Mouse (Mus musculus) kidney, embryonic 15.5 days (tissue): ENCODE data around the gene Wfdc2. TPM values are rescaled to one million over a fixed set of nuclear protein-coding genes. Genes with fewer than 3 reads are reported as not detected.
"Not testable (repeated sequence)": the region's sequence is repeated elsewhere in the genome, so short reads cannot be mapped to it uniquely, and the experiment has no call there.

Source experiments
- ATAC-seq: fragments of 200-750 bp; cut with Nextera tagmentation; replicated peaks from 2 replicates; pipeline ENCODE4 v1.8.0; 2017; ENCODE audit warnings: moderate TSS enrichment; ENCODE audit not compliant: low FRiP score
- H3K27ac ChIP-seq: fragments of 300-500 bp; sonication (generic); 2 replicates; pipeline ENCODE4 v1.5.1; 2015; ENCODE audit warnings: mild to moderate bottlenecking, inconsistent platforms
- H3K27me3 ChIP-seq: fragments of 300-500 bp; sonication (generic); 2 replicates; pipeline ENCODE4 v1.6.1; 2015; ENCODE audit warnings: inconsistent platforms
- H3K36me3 ChIP-seq: fragments of 300-500 bp; sonication (generic); 2 replicates; pipeline ENCODE4 v1.6.1; 2015; ENCODE audit warnings: inconsistent platforms
- H3K4me1 ChIP-seq: fragments of 300-500 bp; sonication (generic); 2 replicates; pipeline ENCODE4 v1.6.1; 2015; ENCODE audit warnings: inconsistent platforms
- H3K4me2 ChIP-seq: fragments of 300-500 bp; sonication (generic); 2 replicates; pipeline ENCODE4 v1.6.1; 2015; ENCODE audit warnings: moderate library complexity, mild to moderate bottlenecking, inconsistent platforms
- H3K4me3 ChIP-seq: fragments of 300-500 bp; sonication (generic); replicated peaks from 2 replicates; pipeline ENCODE4 v1.5.1; 2015; ENCODE audit warnings: mild to moderate bottlenecking, inconsistent platforms
- H3K9ac ChIP-seq: fragments of 300-500 bp; sonication (generic); 2 replicates; pipeline ENCODE4 v1.6.1; 2015; ENCODE audit warnings: mild to moderate bottlenecking, inconsistent platforms
- H3K9me3 ChIP-seq: fragments of 300-500 bp; sonication (generic); replicated peaks from 2 replicates; pipeline ENCODE4 v1.6.1; 2016; ENCODE audit warnings: inconsistent platforms
- WGBS: fragments of 180-500 bp; shearing (Covaris S2); methylation state at CpG from one replicate; pipeline ENCODE4 v1.1.7; 2015; ENCODE audit warnings: mixed read lengths; 5-methylcytosine and 5-hydroxymethylcytosine counted together
- polyA plus RNA-seq: library from polyadenylated mRNA; unstranded; fragments of >200 nt; fragmentation: Nextera tagmentation; extraction: Ambion mirVana; gene quantifications from 2 replicates; pipeline ENCODE4 v1.2.1, GENCODE M21; 2015

Gene Wfdc2
- polyA plus RNA-seq, 1 experiment from 2014 or later = 329 TPM

DNA sequence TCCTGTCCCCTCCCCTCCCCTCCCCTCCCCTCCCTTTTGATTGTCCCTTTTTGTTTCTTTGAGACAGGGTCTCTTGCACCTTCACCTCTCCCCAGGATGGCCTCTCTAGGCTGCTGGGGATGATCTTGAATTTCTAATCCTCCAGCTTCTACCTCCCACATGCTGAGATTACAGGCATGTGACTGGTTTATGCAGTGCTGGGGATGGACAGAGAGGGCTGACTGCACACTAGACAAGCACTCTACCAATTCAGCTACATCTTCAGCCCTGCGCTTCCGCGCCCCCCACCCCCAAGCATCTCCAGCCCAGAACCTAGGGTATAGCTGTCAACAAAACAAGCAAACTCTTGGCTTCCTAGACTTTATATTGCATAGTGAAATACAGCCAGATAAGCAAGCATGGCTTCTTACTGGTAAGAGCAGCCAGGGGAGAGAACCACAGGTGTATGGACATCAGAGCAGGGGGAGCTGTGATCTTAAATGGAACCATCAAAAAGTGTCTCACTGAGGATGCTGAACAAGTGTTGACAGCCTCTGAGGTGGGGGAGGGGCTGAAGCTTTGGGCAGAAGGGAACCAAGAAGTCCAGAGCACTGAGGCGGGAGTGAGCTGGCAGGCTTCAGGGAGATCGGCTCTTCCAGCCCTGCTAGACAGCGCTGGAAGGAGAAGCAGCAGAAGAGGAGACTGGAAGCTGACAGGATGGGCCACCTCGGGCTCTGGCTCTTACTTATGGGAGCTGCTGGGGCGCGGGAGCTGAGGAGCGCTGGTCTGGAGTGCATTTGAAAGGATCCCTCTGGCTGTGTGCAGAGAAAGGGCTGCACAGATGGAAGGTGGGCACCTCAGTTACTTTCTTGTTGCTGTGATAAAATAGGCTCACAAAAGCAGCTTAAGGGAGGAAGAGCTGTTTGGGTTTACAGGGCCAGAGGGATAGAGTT is 12.0 kb upstream of the Wfdc2 start:
- no peak overlapping the region for H3K27ac ChIP-seq
- WGBS = 25% methylated on average over 10 of the region's 10 CpGs
- H3K36me3 ChIP-seq = no peaks in the 10 kb centered on the region
- H3K9me3 ChIP-seq = no peaks in the 10 kb centered on the region
- H3K4me3 ChIP-seq = no peak overlapping the region
- peak; percentile 52; the same call in 1 of the 2 replicates for ATAC-seq
- H3K4me2 ChIP-seq = no peak overlapping the region
- 0 out of 2 replicates have a peak, but pooled peaks cover 4% of the 10 kb centered on the region for H3K27me3 ChIP-seq
- no peak overlapping the region for H3K9ac ChIP-seq
- H3K4me1 ChIP-seq = peaks cover 14% of the 10 kb centered on the region

DNA sequence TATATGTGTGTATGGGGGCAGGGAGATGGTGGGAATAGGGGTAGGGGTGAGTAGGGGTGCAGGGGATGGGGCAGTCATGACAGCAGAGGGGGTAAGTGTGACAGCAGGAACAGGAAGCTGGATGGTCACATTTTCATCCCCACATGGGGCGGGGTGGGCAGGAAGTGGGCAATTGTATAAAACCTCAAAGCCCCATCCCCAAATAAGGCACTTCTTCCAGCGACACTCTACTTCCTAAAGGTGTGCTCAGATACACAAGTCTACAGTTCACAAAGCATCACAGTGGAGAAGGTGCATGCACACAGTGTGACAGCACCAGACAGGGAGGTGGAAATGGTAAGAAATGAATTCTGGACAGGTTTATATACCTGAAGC is 11.3 kb upstream of the Wfdc2 start:
- ATAC-seq = no peak
- H3K4me2 ChIP-seq = no peak overlapping the region
- peaks cover 11% of the 10 kb centered on the region for H3K4me1 ChIP-seq
- no peaks in the 10 kb centered on the region for H3K9me3 ChIP-seq
- no peak overlapping the region for H3K27ac ChIP-seq
- no peak overlapping the region for H3K9ac ChIP-seq
- 0 out of 2 replicates have a peak, but pooled peaks cover 4% of the 10 kb centered on the region for H3K27me3 ChIP-seq
- WGBS = 89% methylated on average over 2 of the region's 2 CpGs
- H3K4me3 ChIP-seq = no peak overlapping the region
- no peaks in the 10 kb centered on the region for H3K36me3 ChIP-seq

DNA sequence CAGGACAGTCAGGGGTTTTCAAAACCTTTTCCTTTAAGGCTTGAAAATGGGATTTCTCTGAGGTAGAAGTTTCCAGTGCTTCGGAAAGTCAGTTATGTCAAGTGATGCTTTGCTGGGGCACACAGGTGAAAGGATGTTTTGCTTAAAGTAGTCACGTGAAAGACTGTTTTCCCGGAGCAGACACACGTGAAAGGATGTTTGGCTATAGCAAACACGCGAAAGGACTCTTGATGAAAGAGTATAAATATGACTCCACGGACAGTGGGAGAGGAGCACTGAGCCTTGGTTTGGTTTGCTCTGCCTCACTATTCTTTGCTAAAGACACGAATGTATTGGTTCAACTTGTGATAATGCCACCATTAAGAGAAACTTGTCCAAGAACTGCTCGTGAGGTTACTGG is 10.7 kb upstream of the Wfdc2 start:
- H3K4me2 ChIP-seq = no peak overlapping the region
- no peak overlapping the region for H3K9ac ChIP-seq
- H3K4me1 ChIP-seq = peaks cover 11% of the 10 kb centered on the region
- 0 out of 2 replicates have a peak, but pooled peaks cover 4% of the 10 kb centered on the region for H3K27me3 ChIP-seq
- no peaks in the 10 kb centered on the region for H3K9me3 ChIP-seq
- no peaks in the 10 kb centered on the region for H3K36me3 ChIP-seq
- H3K4me3 ChIP-seq = no peak overlapping the region
- ATAC-seq = no peak
- H3K27ac ChIP-seq = no peak overlapping the region
- 88% methylated on average over 9 of the region's 9 CpGs for WGBS

DNA sequence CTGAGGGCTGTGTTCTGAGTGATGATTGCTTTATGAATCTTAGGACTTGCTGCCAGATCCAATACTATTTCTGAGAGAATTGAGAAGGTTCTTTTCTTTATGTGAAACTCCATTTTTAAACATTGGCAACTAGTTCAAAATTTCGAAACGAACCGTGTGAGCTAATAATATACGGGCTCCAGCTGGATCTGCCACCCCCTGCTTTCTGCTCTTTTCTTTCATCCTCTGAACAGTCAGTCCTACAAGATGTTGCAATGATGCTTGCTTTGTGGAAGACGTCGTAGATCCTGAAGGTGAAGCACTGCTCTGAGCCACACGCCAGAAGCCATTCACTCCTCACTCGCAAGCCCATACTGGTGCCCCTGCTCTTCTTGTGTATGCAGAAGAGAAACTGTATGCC is 3.8 kb upstream of the Wfdc2 start:
- Histone ChIP-seq H3K4me3 (no peak overlapping the region), H3K9me3 (no peaks in the 10 kb centered on the region), H3K4me2 (no peak overlapping the region), H3K27me3 (peaks cover 12% of the 10 kb centered on the region), H3K27ac (no peak overlapping the region), H3K4me1 (peaks cover 22% of the 10 kb centered on the region), H3K9ac (no peak overlapping the region), H3K36me3 (no peaks in the 10 kb centered on the region)
- ATAC-seq = no peak
- WGBS = 82% methylated on average over 8 of the region's 8 CpGs

DNA sequence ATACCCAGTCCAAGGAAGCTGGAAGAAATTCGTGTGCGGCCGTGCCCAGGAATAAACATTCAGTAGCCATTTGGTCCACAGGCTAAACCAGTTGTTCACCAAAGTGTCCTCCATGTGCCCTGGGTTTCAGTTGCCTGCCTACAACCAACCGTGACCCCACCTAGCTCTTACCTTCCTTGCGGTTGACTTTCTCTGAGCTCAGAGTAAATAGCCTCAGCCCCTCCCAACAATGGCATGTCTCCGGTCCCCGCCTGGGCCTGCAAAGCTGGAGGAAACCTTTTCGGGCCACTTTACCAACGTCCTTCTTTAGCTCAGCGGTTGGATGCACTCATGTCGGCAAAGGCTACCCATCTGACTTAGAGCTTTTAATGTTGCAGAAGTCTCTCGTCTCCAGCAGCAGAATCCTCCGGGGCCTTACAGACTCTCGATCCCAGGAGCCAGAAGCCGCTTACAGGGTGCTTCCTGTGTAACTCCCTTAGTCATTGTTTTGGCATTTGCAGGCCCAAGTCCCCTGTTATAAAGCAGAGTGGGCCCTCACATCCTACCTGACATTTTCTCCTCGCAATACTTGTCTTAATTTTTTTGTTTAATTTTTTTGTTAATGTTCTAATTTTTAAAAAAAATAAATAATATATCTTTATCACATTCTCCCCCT is 3.1 kb upstream of the Wfdc2 start:
- no peak overlapping the region for H3K27ac ChIP-seq
- no peak overlapping the region for H3K9ac ChIP-seq
- peaks cover 12% of the 10 kb centered on the region for H3K27me3 ChIP-seq
- no peak overlapping the region for H3K4me2 ChIP-seq
- H3K4me1 ChIP-seq = peaks cover 28% of the 10 kb centered on the region
- WGBS = 38% methylated on average over 16 of the region's 16 CpGs
- H3K36me3 ChIP-seq = no peaks in the 10 kb centered on the region
- H3K9me3 ChIP-seq = no peaks in the 10 kb centered on the region
- no peak overlapping the region for H3K4me3 ChIP-seq
- no peak for ATAC-seq

DNA sequence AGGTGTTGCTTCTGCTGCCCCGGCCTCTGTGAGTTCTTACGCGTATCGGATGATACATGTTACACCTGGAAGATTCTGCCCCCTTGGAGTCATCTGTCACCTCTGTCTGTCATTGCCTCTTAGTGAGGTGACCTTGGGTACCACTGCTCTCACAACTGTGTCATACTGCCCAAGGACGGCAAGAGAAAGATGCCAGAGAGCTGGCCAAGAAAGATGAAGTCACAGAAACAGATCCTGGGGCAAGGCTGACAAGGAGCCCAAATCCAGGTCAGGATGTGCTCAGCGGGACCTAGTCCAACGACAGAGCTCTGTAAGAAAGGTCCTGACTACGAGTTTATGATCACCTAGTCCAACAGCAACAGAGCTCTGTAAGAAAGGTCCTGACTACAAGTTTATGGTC is 2.1 kb upstream of the Wfdc2 start:
- Histone ChIP-seq H3K4me3 (no peak overlapping the region), H3K9me3 (no peaks in the 10 kb centered on the region), H3K4me1 (peaks cover 38% of the 10 kb centered on the region), H3K9ac (no peak overlapping the region), H3K36me3 (no peaks in the 10 kb centered on the region), H3K27me3 (peaks cover 12% of the 10 kb centered on the region), H3K4me2 (no peak overlapping the region), H3K27ac (no peak overlapping the region)
- ATAC-seq = no peak
- WGBS = 89% methylated on average over 8 of the region's 8 CpGs

DNA sequence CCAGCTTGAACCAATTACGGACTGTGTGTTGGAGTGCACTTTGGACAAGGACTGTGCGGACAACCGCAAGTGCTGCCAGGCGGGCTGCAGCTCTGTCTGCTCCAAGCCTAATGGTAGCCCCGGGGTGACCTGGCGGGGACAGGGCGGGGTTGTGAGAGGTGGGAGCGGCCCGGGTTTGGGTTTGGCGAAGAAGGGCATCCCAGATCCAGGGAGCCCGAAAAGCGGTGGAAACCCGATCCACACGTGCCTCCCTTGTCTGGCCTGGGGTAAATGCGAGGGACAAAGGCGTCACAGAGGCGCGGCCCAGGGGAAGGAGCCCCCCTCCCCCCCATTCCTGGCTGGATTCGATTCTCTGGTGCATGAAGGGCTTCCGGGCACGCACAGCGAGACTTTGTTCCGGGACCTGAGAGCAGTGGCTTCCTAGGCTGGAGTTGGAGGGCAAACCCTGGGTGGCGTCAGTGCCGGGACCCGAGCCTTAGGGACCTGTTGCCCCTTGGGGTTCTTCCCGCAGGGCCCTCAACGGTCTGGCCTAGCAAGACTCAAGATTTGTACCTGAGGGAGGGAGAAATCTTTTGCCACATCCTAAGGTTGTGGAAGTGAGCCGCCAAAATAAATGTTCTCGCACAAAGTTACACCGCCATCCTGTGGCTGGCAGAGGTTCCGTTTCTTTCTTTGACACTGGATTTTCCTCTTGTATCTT is 1.3 kb downstream of the Wfdc2 start:
- Histone ChIP-seq H3K27ac (peak overlapping the region; percentile 82), H3K27me3 (peaks cover 8% of the 10 kb centered on the region), H3K9ac (peak overlapping the region; percentile 52), H3K9me3 (no peaks in the 10 kb centered on the region; the same call in 1 of the 2 replicates), H3K4me3 (peak overlapping the region; percentile 54), H3K4me1 (peaks cover 38% of the 10 kb centered on the region), H3K36me3 (peaks cover 27% of the 10 kb centered on the region), H3K4me2 (peak overlapping the region; percentile 77)
- WGBS = under 1% methylated on average over 32 of the region's 32 CpGs
- ATAC-seq = peak; percentile 81

DNA sequence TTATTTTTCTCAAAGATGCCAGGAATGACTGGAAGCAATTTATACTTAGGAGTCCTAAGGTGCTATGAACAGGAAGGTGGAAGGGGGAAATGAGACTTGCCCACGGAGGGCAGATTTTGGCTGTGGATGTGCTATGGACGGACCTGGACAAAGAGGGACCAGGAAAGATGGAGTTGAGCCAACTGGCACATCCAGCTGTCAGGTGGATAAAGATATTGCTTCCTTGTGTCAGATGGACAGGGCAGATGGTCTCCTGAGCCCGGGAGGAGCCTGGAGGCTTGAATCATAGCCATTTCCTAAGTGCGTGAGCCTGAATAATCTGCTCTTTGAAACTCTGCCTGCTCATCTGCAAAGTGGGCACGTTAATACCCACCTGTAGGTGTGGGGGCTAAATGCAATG is 2.1 kb downstream of the Wfdc2 start:
- H3K4me3 ChIP-seq = peak overlapping the region; percentile 54

DNA sequence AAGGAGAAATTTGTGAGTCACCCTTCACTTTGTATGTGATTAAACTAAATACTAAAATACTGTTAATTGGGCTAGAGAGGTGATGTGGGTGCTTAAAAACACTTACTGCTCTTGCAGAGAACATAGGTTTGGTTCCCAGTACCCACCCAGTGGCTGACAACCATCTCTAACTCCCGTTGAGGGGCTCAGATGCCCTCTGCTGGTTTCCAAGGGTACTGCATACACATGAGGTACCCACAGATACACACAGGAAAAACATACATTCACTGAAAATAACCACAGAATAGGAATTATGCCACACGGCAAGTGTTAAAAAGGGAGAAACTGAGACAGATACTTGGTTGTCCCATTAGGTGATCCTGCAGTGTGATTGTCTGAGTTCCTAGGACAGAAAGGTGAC is 4.8 kb downstream of the Wfdc2 start:
- H3K27ac ChIP-seq = no peak overlapping the region
- H3K9ac ChIP-seq = no peak overlapping the region
- no peak for ATAC-seq
- no peak overlapping the region for H3K4me3 ChIP-seq
- no peak overlapping the region for H3K4me2 ChIP-seq
- H3K36me3 ChIP-seq = peaks cover 27% of the 10 kb centered on the region
- 80% methylated on average over 2 of the region's 2 CpGs for WGBS
- peaks cover 7% of the 10 kb centered on the region for H3K27me3 ChIP-seq
- no peaks in the 10 kb centered on the region; the same call in 1 of the 2 replicates for H3K9me3 ChIP-seq
- H3K4me1 ChIP-seq = peaks cover 29% of the 10 kb centered on the region

More for the DNA sequence above, 2.1 kb downstream of the Wfdc2 start:
- Histone ChIP-seq H3K4me2 (peak overlapping the region; percentile 77), H3K27me3 (peaks cover 8% of the 10 kb centered on the region), H3K36me3 (peaks cover 27% of the 10 kb centered on the region), H3K4me1 (peaks cover 31% of the 10 kb centered on the region), H3K9me3 (no peaks in the 10 kb centered on the region; the same call in 1 of the 2 replicates), H3K27ac (no peak overlapping the region), H3K9ac (peak overlapping the region; percentile 52; the same call in 1 of the 2 replicates)
- no peak for ATAC-seq
- WGBS = 55% methylated on average over 5 of the region's 5 CpGs

DNA sequence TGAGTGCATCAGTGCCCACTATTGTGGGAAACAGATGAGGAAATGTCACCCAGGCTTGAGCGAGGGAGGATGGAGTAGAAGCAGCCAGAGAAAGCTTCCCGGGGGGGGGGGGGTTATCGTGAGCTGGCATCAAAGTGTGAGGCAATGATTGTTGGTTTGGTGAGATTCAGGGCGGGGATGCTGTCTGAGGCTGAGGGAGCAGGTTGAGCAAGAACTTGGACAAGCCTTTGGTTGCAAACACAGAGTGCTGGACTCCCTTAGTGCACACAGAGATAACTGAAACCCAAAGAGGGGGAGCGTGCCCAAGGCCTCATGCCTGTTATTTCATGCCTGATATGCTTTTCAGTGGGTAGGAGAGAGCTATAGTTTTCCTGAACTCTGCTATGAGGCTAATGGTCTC is 5.2 kb downstream of the Wfdc2 start:
- Histone ChIP-seq H3K27ac (no peak overlapping the region), H3K4me1 (peaks cover 25% of the 10 kb centered on the region), H3K9me3 (no peaks in the 10 kb centered on the region; the same call in 1 of the 2 replicates), H3K4me3 (no peak overlapping the region), H3K9ac (no peak overlapping the region), H3K36me3 (peaks cover 27% of the 10 kb centered on the region), H3K27me3 (peaks cover 3% of the 10 kb centered on the region; the same call in 1 of the 2 replicates), H3K4me2 (no peak overlapping the region)
- no peak for ATAC-seq
- 87% methylated on average over 5 of the region's 5 CpGs for WGBS

DNA sequence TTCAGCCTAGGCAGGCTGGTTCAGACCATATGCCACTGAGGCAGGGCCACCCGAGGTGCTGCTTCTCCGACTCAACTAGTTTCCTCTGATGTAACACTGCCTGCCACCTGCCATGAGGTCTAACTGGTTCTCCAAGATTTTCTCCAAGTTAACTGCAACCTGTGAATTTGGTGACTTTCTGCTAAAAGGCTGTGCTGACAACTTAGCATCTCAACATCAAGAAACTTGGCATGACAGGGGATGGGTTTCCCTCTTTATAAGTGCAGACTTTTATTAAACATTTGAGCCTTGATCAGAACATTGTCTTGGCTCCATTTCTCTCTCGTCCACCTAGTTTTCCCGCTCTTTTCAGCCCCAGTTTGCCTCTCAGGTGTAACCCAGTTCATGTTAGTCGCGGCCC is 11.1 kb downstream of the Wfdc2 start, which contains the start of gene Spint3:
TSS of gene Spint3 (minus strand) at position 101 of the 400 bp plus-strand sequence.
- WGBS = 82% methylated on average over 6 of the region's 6 CpGs
- not testable (repeated sequence) for H3K4me3 ChIP-seq, ATAC-seq

More for the DNA sequence above, 11.1 kb downstream of the Wfdc2 start, which contains the start of gene Spint3:
- not testable (repeated sequence) for H3K4me2 ChIP-seq, H3K36me3 ChIP-seq, H3K9ac ChIP-seq, H3K4me1 ChIP-seq, H3K27me3 ChIP-seq, H3K27ac ChIP-seq, H3K9me3 ChIP-seq
